Mouse (Mus musculus) liver, embryonic 13.5 days (tissue): ENCODE results near the gene Iqcn. TPM values are rescaled to one million over a fixed set of nuclear protein-coding genes. Genes with fewer than 3 reads are reported as not detected.
A peak's percentile ranks its signal among the peaks of the same experiment; 100 is the strongest.

Source experiments
- ATAC-seq: fragments of 200-750 bp; cut with Nextera tagmentation; 2 replicates; pipeline ENCODE4 v1.8.0; 2017; ENCODE audit warnings: low read depth, mild to moderate bottlenecking, moderate number of reproducible peaks, moderate library complexity
- DNase-seq: peaks from one replicate; pipeline ENCODE4 v3.0.0; 2022
- H3K27ac ChIP-seq: fragments of 300-500 bp; sonication (generic); 2 replicates; pipeline ENCODE4 v1.5.1; 2015; ENCODE audit warnings: moderate library complexity, mild to moderate bottlenecking, inconsistent platforms
- H3K27me3 ChIP-seq: fragments of 300-500 bp; sonication (generic); 2 replicates; pipeline ENCODE4 v1.6.1; 2015; ENCODE audit warnings: mild to moderate bottlenecking, inconsistent platforms
- H3K36me3 ChIP-seq: fragments of 300-500 bp; sonication (generic); 2 replicates; pipeline ENCODE4 v1.6.1; 2015; ENCODE audit warnings: mild to moderate bottlenecking, inconsistent platforms
- H3K4me1 ChIP-seq: fragments of 300-500 bp; sonication (generic); replicated peaks from 2 replicates; pipeline ENCODE4 v1.6.1; 2015; ENCODE audit warnings: inconsistent platforms
- H3K4me2 ChIP-seq: fragments of 300-500 bp; sonication (generic); 2 replicates; pipeline ENCODE4 v1.6.1; 2015; ENCODE audit warnings: inconsistent platforms, mild to moderate bottlenecking, moderate library complexity
- H3K4me3 ChIP-seq: fragments of 300-500 bp; sonication (generic); replicated peaks from 2 replicates; pipeline ENCODE4 v1.5.1; 2015; ENCODE audit warnings: mild to moderate bottlenecking, inconsistent platforms
- H3K9ac ChIP-seq: fragments of 300-500 bp; sonication (generic); 2 replicates; pipeline ENCODE4 v1.6.1; 2015; ENCODE audit warnings: mild to moderate bottlenecking, inconsistent platforms
- H3K9me3 ChIP-seq: fragments of 300-500 bp; sonication (generic); replicated peaks from 2 replicates; pipeline ENCODE4 v1.6.1; 2016; ENCODE audit warnings: inconsistent platforms
- WGBS: fragments of 180-500 bp; shearing (Covaris S2); methylation state at CpG from one replicate; pipeline ENCODE4 v1.1.7; 2015; ENCODE audit not compliant: insufficient replicate concordance; 5-methylcytosine and 5-hydroxymethylcytosine counted together
- polyA plus RNA-seq: library from polyadenylated mRNA; unstranded; fragments of >200 nt; fragmentation: Nextera tagmentation; extraction: Ambion mirVana; gene quantifications from 2 replicates; pipeline ENCODE4 v1.2.1, GENCODE M21; 2015

Gene Iqcn
- polyA plus RNA-seq, 1 experiment from 2014 or later = not detected

- WGBS = 1% methylated on average over 19 of the region's 19 CpGs
- DNase-seq = peak; percentile 49
- peak; percentile 45; the same call in 1 of the 2 replicates for ATAC-seq
- H3K36me3 ChIP-seq = no peaks in the 10 kb centered on the region
- no peak within 1 kb of the TSS for H3K4me3 ChIP-seq
- no peak within 1 kb of the TSS for H3K27ac ChIP-seq
- H3K9me3 ChIP-seq = no peaks in the 10 kb centered on the region
- 0 out of 2 replicates have a peak within 1 kb of the TSS, but pooled peaks have one; percentile 24 for H3K4me2 ChIP-seq
- H3K27me3 ChIP-seq = peaks cover 13% of the 10 kb centered on the region; the same call in 1 of the 2 replicates
- H3K9ac ChIP-seq = no peak within 1 kb of the TSS
- H3K4me1 ChIP-seq = peaks cover 7% of the 10 kb centered on the region; the same call in 1 of the 2 replicates
Observed at GRCm38 (mm10) chr8:70718297-70718696, 15.0 kb downstream of the Iqcn start, which contains the start of gene Gm3336. Gm3336 (plus strand) TSS chr8:70718543.

DNA sequence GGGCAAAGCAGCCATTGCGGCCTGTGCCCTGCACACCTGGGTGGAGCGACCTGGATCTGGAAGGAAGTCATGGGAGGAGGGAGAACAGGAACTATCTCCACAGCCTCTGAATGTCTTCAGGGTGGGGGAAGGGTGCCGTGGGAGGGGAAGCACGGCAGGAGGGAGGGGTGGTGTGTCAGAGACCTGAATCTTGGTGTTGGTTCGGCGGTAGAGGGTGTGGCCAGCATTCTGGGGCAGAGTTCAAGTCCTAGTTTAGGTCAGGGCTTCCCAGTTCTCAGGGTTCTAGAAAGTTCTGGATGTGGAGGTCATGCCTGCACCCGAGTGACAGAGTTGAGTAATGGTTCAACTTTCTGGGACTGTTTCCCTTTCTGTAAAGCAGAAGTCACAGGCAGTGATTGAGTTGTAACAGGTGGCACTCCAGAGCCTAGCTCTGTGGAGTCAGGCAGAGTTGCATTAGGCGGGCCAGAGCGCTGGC lies 16.6 kb downstream of the Iqcn start:
- Histone ChIP-seq H3K4me3 (no peak overlapping the region), H3K4me2 (no peak overlapping the region), H3K27me3 (peaks cover 17% of the 10 kb centered on the region; the same call in 1 of the 2 replicates), H3K27ac (no peak overlapping the region), H3K9me3 (no peaks in the 10 kb centered on the region), H3K4me1 (peaks cover 7% of the 10 kb centered on the region; the same call in 1 of the 2 replicates), H3K9ac (no peak overlapping the region), H3K36me3 (no peaks in the 10 kb centered on the region)
- ATAC-seq (no peak), DNase-seq (no peak)
- 29% methylated on average over 9 of the region's 9 CpGs for WGBS

GRCm38 (mm10) chr8:70720739-70721138 lies 17.5 kb downstream of the Iqcn start:
- Histone ChIP-seq H3K27ac (no peak overlapping the region), H3K4me1 (peaks cover 7% of the 10 kb centered on the region; the same call in 1 of the 2 replicates), H3K4me2 (no peak overlapping the region), H3K36me3 (no peaks in the 10 kb centered on the region), H3K9ac (no peak overlapping the region), H3K27me3 (peaks cover 18% of the 10 kb centered on the region), H3K9me3 (no peaks in the 10 kb centered on the region), H3K4me3 (no peak overlapping the region)
- peak; percentile 63 for DNase-seq
- ATAC-seq = no peak
- WGBS = under 1% methylated on average over 3 of the region's 3 CpGs

DNA sequence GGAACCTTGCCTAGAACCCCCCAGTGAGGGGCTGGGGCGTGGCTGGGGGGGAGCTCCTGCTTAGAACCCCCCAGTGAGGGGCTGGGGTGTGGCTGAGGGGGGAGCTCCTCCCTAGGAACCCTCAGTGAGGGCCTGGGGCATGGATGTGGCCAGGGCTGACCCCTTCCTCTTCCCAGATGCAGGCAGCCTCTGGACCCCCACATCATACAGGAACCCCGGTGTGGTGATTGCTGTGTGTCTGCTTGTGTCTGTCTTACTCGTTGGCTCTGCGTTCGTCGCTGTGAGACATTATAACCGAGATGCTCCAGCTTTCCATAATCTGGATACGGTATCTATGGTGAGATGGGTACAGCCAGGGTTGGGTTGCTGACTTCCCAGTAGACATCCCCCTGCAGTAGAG lies 18.3 kb downstream of the Iqcn start:
- H3K4me2 ChIP-seq = no peak overlapping the region
- peaks cover 26% of the 10 kb centered on the region for H3K27me3 ChIP-seq
- 72% methylated on average over 8 of the region's 8 CpGs for WGBS
- DNase-seq (no peak), ATAC-seq (no peak)
- H3K9me3 ChIP-seq = no peaks in the 10 kb centered on the region
- H3K9ac ChIP-seq = no peak overlapping the region
- no peak overlapping the region for H3K4me3 ChIP-seq
- no peak overlapping the region for H3K27ac ChIP-seq
- H3K36me3 ChIP-seq = no peaks in the 10 kb centered on the region
- peaks cover 7% of the 10 kb centered on the region; the same call in 1 of the 2 replicates for H3K4me1 ChIP-seq

DNA sequence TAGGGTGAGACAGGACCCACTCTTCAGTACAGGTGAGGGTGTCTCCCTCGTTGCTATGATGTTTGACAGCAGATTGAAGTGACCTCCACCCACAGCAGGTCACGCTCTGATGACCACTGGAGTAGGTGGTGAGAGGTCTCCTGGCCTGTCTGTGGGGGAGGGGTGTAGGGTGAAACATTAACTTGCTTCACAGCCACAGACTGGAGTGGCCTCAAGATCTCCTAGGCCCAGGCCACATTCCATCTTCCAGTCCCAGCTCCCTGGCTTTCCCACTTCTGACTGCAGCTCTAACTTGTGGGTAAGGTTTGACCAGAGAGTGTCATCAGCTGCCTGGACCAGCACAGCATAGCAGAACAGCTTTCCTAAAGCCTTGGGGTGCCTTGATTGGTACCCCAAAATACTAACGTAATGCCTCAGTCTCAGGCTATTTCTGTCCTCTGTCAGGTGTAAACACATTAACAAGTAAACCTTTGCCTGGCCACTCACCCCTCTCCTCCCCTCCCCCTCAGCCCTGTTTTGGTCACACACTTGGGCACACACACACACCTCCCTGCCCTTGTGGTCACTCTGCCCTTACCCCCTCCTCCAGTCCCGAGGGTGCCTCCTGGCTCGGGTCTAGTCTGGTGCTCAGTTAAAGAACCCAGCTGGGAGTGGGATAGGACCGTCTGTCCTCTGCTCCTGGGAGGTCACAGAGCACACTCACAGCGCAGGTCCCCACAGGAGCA lies 20.4 kb downstream of the Iqcn start, which contains the start of gene Pde4c:
Gene Pde4c (plus strand): TSS at position 235 of the 725 bp plus-strand sequence.
- ATAC-seq (peak; percentile 72), DNase-seq (no peak)
- Histone ChIP-seq H3K4me1 (peaks cover 8% of the 10 kb centered on the region; the same call in 1 of the 2 replicates), H3K27ac (peak within 1 kb of the TSS; percentile 84), H3K9me3 (no peaks in the 10 kb centered on the region), H3K27me3 (peaks cover 40% of the 10 kb centered on the region), H3K36me3 (no peaks in the 10 kb centered on the region), H3K4me3 (no peak within 1 kb of the TSS), H3K9ac (peak within 1 kb of the TSS; percentile 26; the same call in 1 of the 2 replicates), H3K4me2 (peak within 1 kb of the TSS; percentile 23; the same call in 1 of the 2 replicates)
- WGBS = 47% methylated on average over 7 of the region's 7 CpGs

DNA sequence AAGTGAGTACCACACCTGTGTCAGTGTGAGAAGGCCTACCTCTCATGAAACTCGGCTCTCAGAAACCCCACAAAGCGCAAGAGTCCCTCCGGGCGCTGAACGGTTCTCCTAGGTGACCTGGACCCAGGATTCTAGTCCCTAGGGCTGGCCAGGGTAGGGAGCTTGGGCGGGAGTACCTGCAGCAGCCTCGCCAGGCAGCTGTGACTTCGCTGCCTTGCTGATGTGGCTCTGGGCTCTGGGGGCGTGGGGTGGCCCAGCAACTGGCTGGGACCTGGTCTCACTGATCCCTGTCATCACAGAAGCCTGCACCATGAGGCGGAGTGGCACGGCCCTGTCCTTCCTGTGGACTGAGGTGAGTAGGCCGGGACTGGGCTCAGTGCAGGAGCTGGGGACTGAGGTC lies 21.0 kb downstream of the Iqcn start:
- Histone ChIP-seq H3K4me1 (0 out of 2 replicates have a peak, but pooled peaks cover 7% of the 10 kb centered on the region), H3K4me2 (peak overlapping the region; percentile 23; the same call in 1 of the 2 replicates), H3K9ac (0 out of 2 replicates have a peak overlapping the region, but pooled peaks have one; percentile 26), H3K4me3 (no peak overlapping the region), H3K9me3 (no peaks in the 10 kb centered on the region), H3K27ac (peak overlapping the region; percentile 84), H3K27me3 (peaks cover 43% of the 10 kb centered on the region), H3K36me3 (no peaks in the 10 kb centered on the region)
- 59% methylated on average over 12 of the region's 12 CpGs for WGBS
- ATAC-seq = 0 out of 2 replicates have a peak, but pooled peaks have one; percentile 14
- DNase-seq = no peak

GRCm38 (mm10) chr8:70725792-70726447 lies 22.7 kb downstream of the Iqcn start:
- Histone ChIP-seq H3K27ac (no peak overlapping the region), H3K36me3 (no peaks in the 10 kb centered on the region), H3K4me2 (no peak overlapping the region), H3K4me1 (peaks cover 14% of the 10 kb centered on the region; the same call in 1 of the 2 replicates), H3K27me3 (peaks cover 56% of the 10 kb centered on the region), H3K9ac (no peak overlapping the region), H3K9me3 (no peaks in the 10 kb centered on the region), H3K4me3 (no peak overlapping the region)
- WGBS = 25% methylated on average over 14 of the region's 14 CpGs
- no peak for ATAC-seq
- DNase-seq = no peak

DNA sequence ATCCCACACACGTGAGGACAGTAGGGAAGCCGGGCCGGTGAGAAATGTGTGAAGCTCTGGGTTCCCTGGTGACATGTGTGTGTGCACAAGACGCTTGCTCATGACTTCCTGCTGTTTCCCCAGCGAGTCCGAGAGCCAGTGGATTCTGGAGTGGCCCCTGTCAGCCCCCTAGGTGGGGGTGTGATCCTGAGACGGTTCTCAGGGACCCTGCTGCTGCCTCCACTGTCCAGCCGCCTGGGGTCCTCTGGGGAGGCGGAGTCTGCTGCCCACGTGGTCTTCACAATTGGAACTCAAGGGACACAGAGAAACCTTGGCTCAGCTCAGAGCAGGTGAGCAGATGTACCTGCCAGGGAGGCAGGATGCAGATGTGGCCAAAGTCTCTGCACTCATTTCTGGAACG lies 23.5 kb downstream of the Iqcn start:
- Histone ChIP-seq H3K4me3 (no peak overlapping the region), H3K9me3 (no peaks in the 10 kb centered on the region), H3K4me2 (no peak overlapping the region), H3K27ac (no peak overlapping the region), H3K27me3 (peaks cover 63% of the 10 kb centered on the region), H3K9ac (no peak overlapping the region), H3K36me3 (no peaks in the 10 kb centered on the region), H3K4me1 (peaks cover 12% of the 10 kb centered on the region; the same call in 1 of the 2 replicates)
- 37% methylated on average over 11 of the region's 11 CpGs for WGBS
- ATAC-seq = no peak
- no peak for DNase-seq

- H3K27me3 ChIP-seq = peaks cover 76% of the 10 kb centered on the region
Observed at GRCm38 (mm10) chr8:70729808-70730475, 26.7 kb downstream of the Iqcn start.

GRCm38 (mm10) chr8:70730956-70731355 lies 27.7 kb downstream of the Iqcn start:
- peaks cover 76% of the 10 kb centered on the region for H3K27me3 ChIP-seq
- H3K27ac ChIP-seq = no peak overlapping the region
- WGBS = 59% methylated on average over 4 of the region's 4 CpGs
- ATAC-seq (0 out of 2 replicates have a peak, but pooled peaks have one; percentile 30), DNase-seq (no peak)
- no peaks in the 10 kb centered on the region for H3K9me3 ChIP-seq
- no peak overlapping the region for H3K4me2 ChIP-seq
- no peak overlapping the region for H3K9ac ChIP-seq
- H3K36me3 ChIP-seq = no peaks in the 10 kb centered on the region
- no peak overlapping the region for H3K4me3 ChIP-seq
- H3K4me1 ChIP-seq = peaks cover 12% of the 10 kb centered on the region; the same call in 1 of the 2 replicates

More at GRCm38 (mm10) chr8:70729808-70730475, 26.7 kb downstream of the Iqcn start:
- Histone ChIP-seq H3K9me3 (no peaks in the 10 kb centered on the region), H3K9ac (0 out of 2 replicates have a peak overlapping the region, but pooled peaks have one; percentile 49), H3K27ac (no peak overlapping the region), H3K4me1 (peaks cover 12% of the 10 kb centered on the region; the same call in 1 of the 2 replicates), H3K4me2 (peak overlapping the region; percentile 56), H3K36me3 (no peaks in the 10 kb centered on the region), H3K4me3 (peak overlapping the region; percentile 26)
- no peak for ATAC-seq
- WGBS = 3% methylated on average over 34 of the region's 34 CpGs
- no peak for DNase-seq
